Mouse (Mus musculus) cerebellum, adult 8-10 months (tissue): ENCODE measurements around the gene Mrgpre.

Experiments
- DNase-seq: peaks from one replicate; pipeline ENCODE4 v3.0.0; 2022

The Mrgpre gene

DNA sequence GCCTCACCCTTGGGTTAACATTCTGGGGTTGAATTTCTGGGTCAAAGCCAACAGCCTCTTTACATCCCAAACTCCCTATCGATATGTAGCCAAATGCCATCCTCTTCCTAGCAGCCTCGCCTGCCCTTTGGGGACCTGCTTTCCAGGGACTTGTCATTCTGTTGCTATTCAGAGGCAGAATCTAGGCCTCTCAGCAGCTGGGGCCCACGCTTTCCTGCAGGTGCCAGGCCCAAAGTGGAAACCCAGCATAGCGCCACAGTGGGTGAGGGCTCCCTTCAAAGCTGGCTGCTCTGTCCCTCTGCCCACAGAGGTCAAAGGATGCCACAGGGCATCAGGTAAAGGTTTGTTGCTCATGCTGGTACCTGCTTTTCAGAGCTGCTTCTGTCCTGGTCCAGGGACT, 50.6 kb downstream of the Mrgpre start:
- DNase-seq, result no peak

GRCm38 (mm10) chr7:143729886-143730285, 54.4 kb downstream of the Mrgpre start:
- DNase-seq, result no peak
